ENCODE assay signal across 7 mouse cellular contexts in genomic region chr3:40949170-40949902, GRCm38 (mm10). TPM values are rescaled to one million over a fixed set of nuclear protein-coding genes. Genes with fewer than 3 reads are reported as not detected.
DNase-seq lines count a peak whose midpoint lies in the region; ATAC-seq and TF ChIP-seq lines count a peak whose summit lies in the region.

TSS of gene Larp1b (plus strand) at chr3:40949828.

- no peaks in the 10 kb centered on the region for H3K9me3 ChIP-seq in embryonic facial prominence, embryonic 10.5 days
- no peaks in the 10 kb centered on the region for H3K9me3 ChIP-seq in intestine, postnatal 0 days (ENCODE audit: control insufficient read depth)
- H3K9me3 ChIP-seq in midbrain, embryonic 12.5 days, result no peaks in the 10 kb centered on the region

- H3K27ac ChIP-seq in embryonic facial prominence, embryonic 10.5 days (replicated peaks), result peak within 1 kb of the TSS; percentile 84
- H3K27ac ChIP-seq in intestine, postnatal 0 days (ENCODE audit: low read depth, low read length), result peak within 1 kb of the TSS; percentile 95
- peak within 1 kb of the TSS; percentile 81 for H3K27ac ChIP-seq in midbrain, embryonic 12.5 days (replicated peaks)
- peak within 1 kb of the TSS; percentile 73 for H3K27ac ChIP-seq in small intestine, adult 2 months (ENCODE audit: insufficient read depth, low read depth, low read length)

- peaks cover 12% of the 10 kb centered on the region for H3K4me1 ChIP-seq in embryonic facial prominence, embryonic 10.5 days
- 0 out of 2 replicates have a peak, but pooled peaks cover 6% of the 10 kb centered on the region for H3K4me1 ChIP-seq in intestine, postnatal 0 days (replicated peaks; ENCODE audit: control insufficient read depth, insufficient read depth, low read length)
- H3K4me1 ChIP-seq in midbrain, embryonic 12.5 days, result peaks cover 7% of the 10 kb centered on the region
- H3K4me1 ChIP-seq in small intestine, adult 2 months (ENCODE audit: control insufficient read depth, insufficient read depth, insufficient read length, low read length), result peaks cover 12% of the 10 kb centered on the region; the same call in 1 of the 2 replicates

- H3K4me2 ChIP-seq in intestine, postnatal 0 days (replicated peaks; ENCODE audit: low read depth), result peak within 1 kb of the TSS; percentile 89
- H3K4me2 ChIP-seq in midbrain, embryonic 12.5 days (replicated peaks), result peak within 1 kb of the TSS; percentile 97

- peak within 1 kb of the TSS; percentile 82 for H3K4me3 ChIP-seq in embryonic facial prominence, embryonic 10.5 days
- H3K4me3 ChIP-seq in intestine, postnatal 0 days (ENCODE audit: low read depth, low read length), result peak within 1 kb of the TSS; percentile 81
- H3K4me3 ChIP-seq in midbrain, embryonic 12.5 days, result peak within 1 kb of the TSS; percentile 84
- H3K4me3 ChIP-seq in small intestine, adult 2 months (ENCODE audit: low read depth, low read length), result peak within 1 kb of the TSS; percentile 85

- peak; percentile 100 for DNase-seq in adrenal gland, postnatal 10 days
- DNase-seq in embryonic facial prominence, embryonic 10.5 days (ENCODE audit: low spot score), result peak; percentile 100
- no peak for DNase-seq in gonadal fat pad, adult 2 months (ENCODE audit: low read depth)
- DNase-seq in left cerebral cortex, postnatal 4 days, result peak; percentile 99

- H3K27me3 ChIP-seq in embryonic facial prominence, embryonic 10.5 days (replicated peaks; ENCODE audit: low read depth, poor library complexity, severe bottlenecking), result peaks cover 52% of the 10 kb centered on the region
- H3K27me3 ChIP-seq in intestine, postnatal 0 days (replicated peaks; ENCODE audit: control insufficient read depth, insufficient read depth, low read length), result no peaks in the 10 kb centered on the region
- peaks cover 29% of the 10 kb centered on the region for H3K27me3 ChIP-seq in midbrain, embryonic 12.5 days
- no peaks in the 10 kb centered on the region for H3K27me3 ChIP-seq in small intestine, adult 2 months (ENCODE audit: control insufficient read depth, insufficient read depth, low read length)

- WGBS in embryonic facial prominence, embryonic 10.5 days, result under 1% methylated on average over 66 of the region's 66 CpGs
- under 1% methylated on average over 64 of the region's 66 CpGs for WGBS in intestine, postnatal 0 days
- under 1% methylated on average over 53 of the region's 66 CpGs for WGBS in midbrain, embryonic 12.5 days
- WGBS in small intestine, adult 2 months, result under 1% methylated on average over 66 of the region's 66 CpGs

- 0 out of 2 replicates have a peak, but pooled peaks have one; percentile 4 for TF ChIP-seq CTCF in intestine, postnatal 0 days (IDR thresholded peaks at IDR 0.05; ENCODE audit: low read depth)
- no peak for TF ChIP-seq CTCF in small intestine, adult 2 months (IDR thresholded peaks at IDR 0.05; ENCODE audit: extremely low read depth, insufficient read length, insufficient replicate concordance, low read depth, low read length)

- H3K36me3 ChIP-seq in embryonic facial prominence, embryonic 10.5 days (replicated peaks), result no peaks in the 10 kb centered on the region
- H3K36me3 ChIP-seq in intestine, postnatal 0 days (ENCODE audit: control insufficient read depth, insufficient read depth), result no peaks in the 10 kb centered on the region
- no peaks in the 10 kb centered on the region for H3K36me3 ChIP-seq in midbrain, embryonic 12.5 days
- H3K36me3 ChIP-seq in small intestine, adult 2 months (ENCODE audit: control insufficient read depth, insufficient read depth, low read length), result no peaks in the 10 kb centered on the region

- intact Hi-C loops in left cerebral cortex, postnatal 4 days (cut with DNase I), result no loop called here

- peak; percentile 95 for ATAC-seq in intestine, postnatal 0 days
- peak; percentile 97 for ATAC-seq in midbrain, embryonic 12.5 days (ENCODE audit: low FRiP score, low read depth)

- TF ChIP-seq POLR2A in small intestine, adult 2 months (IDR thresholded peaks at IDR 0.05; ENCODE audit: low read depth, low read length), result peak; percentile 98

- H3K9ac ChIP-seq in intestine, postnatal 0 days (ENCODE audit: low read depth, low read length), result peak within 1 kb of the TSS; percentile 88
- peak within 1 kb of the TSS; percentile 81 for H3K9ac ChIP-seq in midbrain, embryonic 12.5 days (replicated peaks)

RNA-seq across cellular contexts. Expression of gene Larp1b, which starts in this region (rescaled TPM):
- 10 to 100 TPM; 37.3 to 39.9 TPM for total RNA-seq in adrenal gland, postnatal 10 days (2021)
- polyA plus RNA-seq in embryonic facial prominence, embryonic 10.5 days (2016; fragmentation: Nextera tagmentation; extraction: Ambion mirVana), result 0.87 and 1.7 TPM in 2 replicates
- 11.7 and 12.3 TPM in 2 replicates for polyA plus RNA-seq in gonadal fat pad, adult 2 months (2012; rRNA removed)
- 24.9 and 33.0 TPM in 2 replicates for polyA plus RNA-seq in intestine, postnatal 0 days (2015; fragmentation: Nextera tagmentation; extraction: Ambion mirVana)
- 10 to 100 TPM; 20.1 to 22.0 TPM for total RNA-seq in left cerebral cortex, postnatal 4 days (2021)
- 2.2 and 4.3 TPM in 2 replicates for polyA plus RNA-seq in midbrain, embryonic 12.5 days (2016; fragmentation: Nextera tagmentation; extraction: Ambion mirVana)
- polyA plus RNA-seq in small intestine, adult 2 months (2012; rRNA removed), result 12.0 and 46.5 TPM in 2 replicates
